Mouse (Mus musculus): ENCODE measurements around the gene Tgtp1. TPM values are rescaled to one million over a fixed set of nuclear protein-coding genes. Genes with fewer than 3 reads are reported as not detected.

The Tgtp1 gene
- total RNA-seq, 2 experiments from 2014 or later: 0.14 TPM; not detected in 1

Other genes starting within 250 kb of the Tgtp1 start
- 100 to 1,000 TPM; 392 to 429 TPM for gene Rack1, start 193.8 kb downstream of the Tgtp1 start, total RNA-seq (2021)
- gene Trim41, start 176.8 kb downstream of the Tgtp1 start, total RNA-seq (2021): 10 to 100 TPM; 16.3 to 21.0 TPM
- 100 to 1,000 TPM in 1 of 2 experiments, 10 to 100 TPM in 1; 93.7 to 106 TPM for gene Trim7, start 168.0 kb downstream of the Tgtp1 start, total RNA-seq (2021)
- gene Gm12184, start 167.5 kb downstream of the Tgtp1 start, total RNA-seq (2021): 1 to 10 TPM; 2.7 to 3.0 TPM
- gene Irgm1, start 122.5 kb downstream of the Tgtp1 start, total RNA-seq (2021): 1 to 10 TPM; 6.1 to 7.0 TPM
- under 1 TPM; 0.21 to 0.35 TPM for gene Gm5431, start 92.0 kb downstream of the Tgtp1 start, total RNA-seq (2021)
- 1 to 10 TPM in 1 of 2 experiments, under 1 TPM in 1; 0.82 to 1.2 TPM for gene Psme2b, start 48.0 kb downstream of the Tgtp1 start, total RNA-seq (2021)
- not detected for gene Olfr56, start 15.3 kb downstream of the Tgtp1 start, total RNA-seq (2021)
- gene 9930111J21Rik1, start 14.8 kb downstream of the Tgtp1 start, total RNA-seq (2021): 1 to 10 TPM in 1 of 2 experiments, under 1 TPM in 1; 0.90 to 1.0 TPM
- gene Gm12185, start 1.9 kb downstream of the Tgtp1 start, total RNA-seq (2021): under 1 TPM; 0.13 to 0.47 TPM
- 1 to 10 TPM; 1.0 to 1.4 TPM for gene 9930111J21Rik2, start 57.1 kb upstream of the Tgtp1 start, total RNA-seq (2021)
- not detected for gene Tgtp2, start 70.0 kb upstream of the Tgtp1 start, total RNA-seq (2021)
- gene Ifi47, start 82.4 kb upstream of the Tgtp1 start, total RNA-seq (2021): 1 to 10 TPM in 1 of 2 experiments, under 1 TPM in 1; 0.93 to 1.5 TPM
- gene Olfr1396, start 120.7 kb upstream of the Tgtp1 start, total RNA-seq (2021): under 1 TPM in 1 of 2 experiments, not detected in 1; 0.04 TPM
- not detected for gene Olfr1395, start 148.1 kb upstream of the Tgtp1 start, total RNA-seq (2021)
- not detected for gene Olfr1394, start 160.2 kb upstream of the Tgtp1 start, total RNA-seq (2021)
- 1 to 10 TPM; 4.8 to 9.0 TPM for gene Btnl9, start 193.0 kb upstream of the Tgtp1 start, total RNA-seq (2021)
- gene Zfp62, start 209.1 kb upstream of the Tgtp1 start, total RNA-seq (2021): 10 to 100 TPM; 16.5 to 18.1 TPM